Mouse (Mus musculus) testis, adult 2 months (tissue): ENCODE measurements around the gene Fastk. TPM values are rescaled to one million over a fixed set of nuclear protein-coding genes. Genes with fewer than 3 reads are reported as not detected.
"Not testable (repeated sequence)": the region's sequence is repeated elsewhere in the genome, so short reads cannot be mapped to it uniquely, and the experiment has no call there.

Experiments used
- H3K27ac ChIP-seq: fragments of 200-500 bp; 2 replicates; pipeline ENCODE4 v1.5.1; 2012; ENCODE audit warnings: low read depth, low read length; ENCODE audit not compliant: control insufficient read depth, insufficient read depth
- H3K27me3 ChIP-seq: fragments of 200-500 bp; 2 replicates; pipeline ENCODE4 v1.6.1; 2012; ENCODE audit warnings: mild to moderate bottlenecking, low read length, moderate library complexity; ENCODE audit not compliant: control insufficient read depth, insufficient read depth
- H3K36me3 ChIP-seq: fragments of 200-500 bp; 2 replicates; pipeline ENCODE4 v1.6.1; 2012; ENCODE audit warnings: mild to moderate bottlenecking, low read length; ENCODE audit not compliant: control insufficient read depth, insufficient read depth
- H3K4me1 ChIP-seq: fragments of 200-500 bp; 2 replicates; pipeline ENCODE4 v1.6.1; 2012; ENCODE audit warnings: low read length; ENCODE audit not compliant: control insufficient read depth, insufficient read depth
- H3K4me3 ChIP-seq: fragments of 200-500 bp; 2 replicates; pipeline ENCODE4 v1.5.1; 2012; ENCODE audit warnings: low read depth, mild to moderate bottlenecking, low read length, moderate library complexity, mixed read lengths; ENCODE audit not compliant: control insufficient read depth
- CTCF ChIP-seq: fragments of 200-500 bp; IDR thresholded peaks from 2 replicates; pipeline ENCODE4 v1.5.1; 2012; ENCODE audit warnings: low read depth, mild to moderate bottlenecking, inconsistent platforms, low read length, moderate library complexity; ENCODE audit not compliant: control insufficient read depth, insufficient read depth, insufficient replicate concordance
- POLR2A ChIP-seq: fragments of 200-500 bp; IDR thresholded peaks from 2 replicates; pipeline ENCODE4 v1.6.1; 2012; ENCODE audit warnings: low read depth, mild to moderate bottlenecking, inconsistent platforms, low read length, moderate library complexity; ENCODE audit not compliant: control insufficient read depth
- polyA plus RNA-seq: library from polyadenylated mRNA; depleted of rRNA; stranded (reverse); fragments of >200 nt; gene quantifications from 2 replicates; pipeline ENCODE4 v1.2.3, GENCODE M21; 2012

Fastk gene
- polyA plus RNA-seq, 1 experiment: 243 TPM

DNA sequence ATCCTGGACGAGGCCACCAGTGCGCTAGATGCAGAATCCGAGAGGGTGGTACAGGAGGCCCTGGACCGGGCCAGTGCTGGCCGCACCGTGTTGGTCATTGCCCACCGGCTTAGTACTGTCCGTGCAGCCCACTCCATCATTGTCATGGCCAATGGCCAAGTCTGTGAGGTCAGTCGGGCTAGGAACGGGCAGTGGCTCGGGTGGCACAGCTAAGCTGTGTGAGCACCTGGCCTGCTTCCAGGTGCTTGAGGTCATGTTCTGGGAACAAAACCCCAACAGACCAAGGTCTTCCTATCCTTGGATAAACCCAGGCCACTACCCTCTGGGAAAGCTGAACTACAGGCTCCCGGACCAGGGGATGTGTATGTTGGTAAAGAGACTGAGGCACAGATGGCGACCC, 36.4 kb downstream of the Fastk start:
- no peaks in the 10 kb centered on the region; the same call in 1 of the 2 replicates for H3K36me3 ChIP-seq
- TF ChIP-seq POLR2A: no peak
- TF ChIP-seq CTCF: no peak
- no peak overlapping the region for H3K27ac ChIP-seq
- 0 out of 2 replicates have a peak, but pooled peaks cover 2% of the 10 kb centered on the region for H3K4me1 ChIP-seq
- no peak overlapping the region for H3K4me3 ChIP-seq
- H3K27me3 ChIP-seq: no peaks in the 10 kb centered on the region

DNA sequence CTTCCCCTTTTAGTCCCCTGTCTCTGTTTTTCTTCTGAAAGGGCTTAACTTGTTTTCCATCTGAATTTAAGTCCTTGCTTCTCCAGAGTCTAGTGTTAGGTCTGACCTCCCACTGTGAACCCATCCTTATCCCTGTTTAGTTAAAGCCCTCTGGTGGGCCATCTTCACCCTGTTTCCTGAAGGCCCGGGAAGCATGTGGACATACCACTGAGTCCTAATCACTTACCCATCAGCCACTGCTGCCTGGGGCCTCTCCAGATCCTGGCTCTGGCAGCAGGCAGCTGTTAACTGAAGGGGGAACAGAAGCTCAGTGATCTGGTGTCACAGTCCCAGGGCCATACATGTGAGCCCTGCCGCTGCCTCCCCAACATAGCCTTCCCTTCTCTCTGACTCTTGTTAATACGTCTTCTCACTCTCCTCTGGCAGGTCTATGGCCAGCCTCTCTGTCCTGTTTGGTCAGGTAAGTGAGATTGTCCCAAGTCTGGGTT, 39.7 kb downstream of the Fastk start:
- TF ChIP-seq CTCF (no peak), POLR2A (no peak)
- Histone ChIP-seq H3K36me3 (no peaks in the 10 kb centered on the region; the same call in none of the 2 replicates), H3K27me3 (no peaks in the 10 kb centered on the region), H3K4me3 (no peak overlapping the region), H3K27ac (no peak overlapping the region), H3K4me1 (no peaks in the 10 kb centered on the region)

DNA sequence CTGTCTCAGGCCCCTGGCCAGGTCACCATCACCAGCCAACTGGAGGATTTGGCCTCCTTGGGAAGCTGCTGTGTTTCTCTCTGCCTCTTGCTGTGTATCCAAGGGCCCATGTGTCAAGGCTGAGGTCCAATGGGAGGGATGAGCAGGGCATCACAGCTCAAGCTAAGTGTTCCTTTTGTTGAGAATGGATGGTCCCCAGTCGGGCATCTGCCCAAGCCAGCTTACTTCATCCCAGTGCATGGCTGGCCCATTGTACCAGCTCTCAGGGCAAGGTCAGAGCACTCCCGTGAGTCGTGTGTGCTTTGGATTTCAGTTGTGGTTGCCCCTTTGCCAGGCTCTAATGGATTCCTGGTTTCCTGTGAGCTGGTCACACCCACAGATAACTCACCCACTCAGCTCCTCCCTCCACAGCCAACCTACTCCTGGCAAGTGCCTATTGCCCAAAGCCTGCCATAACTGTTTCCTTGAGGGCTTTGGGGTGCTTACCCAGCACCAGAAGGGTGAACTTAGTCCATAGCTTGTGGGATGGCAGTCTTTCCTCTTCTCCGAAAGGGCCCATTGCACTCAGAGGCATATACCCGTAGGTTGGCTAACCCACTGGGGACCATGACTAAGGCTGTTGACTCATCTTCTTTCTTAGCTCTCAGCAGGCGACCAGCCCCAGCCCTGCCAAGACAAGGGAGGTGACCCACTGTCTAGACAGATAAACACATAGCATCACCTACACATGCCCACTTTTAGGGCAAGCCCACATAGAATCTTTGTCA, 40.3 kb downstream of the Fastk start:
- Histone ChIP-seq H3K36me3 (no peaks in the 10 kb centered on the region; the same call in none of the 2 replicates), H3K27me3 (no peaks in the 10 kb centered on the region), H3K4me1 (no peaks in the 10 kb centered on the region), H3K4me3 (no peak overlapping the region), H3K27ac (no peak overlapping the region)
- TF ChIP-seq CTCF: no peak

DNA sequence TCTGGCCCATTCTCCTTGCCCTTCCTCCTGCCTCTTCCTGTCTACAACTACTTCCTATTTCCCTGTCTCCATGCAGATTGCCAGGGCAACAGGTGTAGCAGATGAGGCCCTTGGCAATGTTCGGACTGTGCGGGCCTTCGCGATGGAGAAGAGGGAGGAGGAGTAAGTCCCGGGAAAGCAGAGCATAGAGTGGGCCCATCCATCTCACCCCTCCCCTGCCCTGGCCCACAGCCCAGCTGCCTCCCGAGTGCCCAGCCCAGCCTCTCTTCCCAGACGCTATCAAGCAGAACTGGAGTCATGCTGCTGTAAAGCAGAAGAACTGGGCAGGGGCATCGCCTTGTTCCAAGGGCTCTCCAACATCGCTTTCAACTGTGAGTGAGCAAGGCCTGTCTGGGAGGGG, 43.1 kb downstream of the Fastk start:
- no peaks in the 10 kb centered on the region; the same call in 1 of the 2 replicates for H3K36me3 ChIP-seq
- no peak overlapping the region for H3K4me3 ChIP-seq
- H3K27me3 ChIP-seq: no peaks in the 10 kb centered on the region
- TF ChIP-seq POLR2A: no peak
- no peak for TF ChIP-seq CTCF
- no peak overlapping the region for H3K27ac ChIP-seq
- no peaks in the 10 kb centered on the region for H3K4me1 ChIP-seq

GRCm38 (mm10) chr5:24400911-24401605, 44.0 kb downstream of the Fastk start:
- Histone ChIP-seq H3K4me1 (no peaks in the 10 kb centered on the region), H3K36me3 (no peaks in the 10 kb centered on the region; the same call in 1 of the 2 replicates), H3K4me3 (no peak overlapping the region), H3K27me3 (no peaks in the 10 kb centered on the region), H3K27ac (no peak overlapping the region)
- no peak for TF ChIP-seq CTCF
- no peak for TF ChIP-seq POLR2A

GRCm38 (mm10) chr5:24400362-24400761, 44.7 kb downstream of the Fastk start:
- TF ChIP-seq POLR2A: no peak
- TF ChIP-seq CTCF: no peak
- H3K4me1 ChIP-seq: no peaks in the 10 kb centered on the region
- H3K27me3 ChIP-seq: no peaks in the 10 kb centered on the region
- no peak overlapping the region for H3K4me3 ChIP-seq
- no peaks in the 10 kb centered on the region; the same call in 1 of the 2 replicates for H3K36me3 ChIP-seq
- no peak overlapping the region for H3K27ac ChIP-seq

- Histone ChIP-seq H3K36me3 (no peaks in the 10 kb centered on the region; the same call in 1 of the 2 replicates), H3K4me3 (no peak overlapping the region), H3K4me1 (no peaks in the 10 kb centered on the region; the same call in 1 of the 2 replicates), H3K27ac (no peak overlapping the region), H3K27me3 (no peaks in the 10 kb centered on the region)
- TF ChIP-seq CTCF (no peak), POLR2A (no peak)
Measured at GRCm38 (mm10) chr5:24399686-24400085, 45.4 kb downstream of the Fastk start.

GRCm38 (mm10) chr5:24396254-24396653, 48.8 kb downstream of the Fastk start:
- not testable (repeated sequence) for H3K4me1 ChIP-seq, H3K4me3 ChIP-seq, H3K36me3 ChIP-seq, H3K27me3 ChIP-seq, H3K27ac ChIP-seq
